8 mouse cellular contexts compared by ENCODE assay signal in the genomic region with DNA sequence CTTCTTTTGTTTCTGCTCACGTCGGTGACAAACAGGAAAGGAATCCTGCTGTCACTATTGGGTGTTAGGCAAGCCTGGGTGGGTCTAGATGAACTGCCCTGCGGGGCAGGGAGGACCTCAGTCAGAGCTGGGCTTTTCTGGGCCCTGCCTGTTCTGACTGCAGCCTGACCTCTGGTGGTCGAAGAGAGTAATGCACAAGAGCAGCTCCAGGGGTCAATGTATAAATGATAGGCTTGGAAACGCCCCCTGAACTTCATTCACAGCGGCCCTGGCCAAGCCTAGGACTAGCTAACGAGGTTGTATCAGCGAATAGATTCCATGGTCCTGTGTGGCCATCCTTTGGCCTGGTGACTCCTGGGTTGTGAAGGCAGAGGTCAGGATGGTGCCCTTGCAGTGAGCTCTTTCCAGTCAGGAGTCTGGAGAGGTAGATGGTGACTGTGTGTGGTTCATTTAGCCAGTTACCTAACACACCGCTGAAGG. TPM values are rescaled to one million over a fixed set of nuclear protein-coding genes. Genes with fewer than 3 reads are reported as not detected.
DNase-seq lines count a peak whose midpoint lies in the region; ATAC-seq lines count a peak whose summit lies in the region.

No protein-coding gene starts in this region.

- peak; percentile 60 for ATAC-seq in heart, embryonic 15.5 days (replicated peaks; ENCODE audit: insufficient number of reproducible peaks, insufficient read depth, low FRiP score, low read depth)
- ATAC-seq in liver, embryonic 13.5 days (ENCODE audit: low read depth): peak; percentile 35; the same call in 1 of the 2 replicates

- H3K27me3 ChIP-seq in heart, embryonic 15.5 days: no peaks in the 10 kb centered on the region; the same call in 1 of the 2 replicates
- no peaks in the 10 kb centered on the region for H3K27me3 ChIP-seq in liver, embryonic 13.5 days
- H3K27me3 ChIP-seq in splenic B cell, adult 2 months (ENCODE audit: control insufficient read depth, insufficient read depth, low read length, poor library complexity, severe bottlenecking): no peaks in the 10 kb centered on the region

- no peak overlapping the region for H3K4me2 ChIP-seq in heart, embryonic 15.5 days
- H3K4me2 ChIP-seq in liver, embryonic 13.5 days: no peak overlapping the region

- peaks cover 11% of the 10 kb centered on the region; the same call in 1 of the 2 replicates for H3K4me1 ChIP-seq in heart, embryonic 15.5 days (replicated peaks)
- H3K4me1 ChIP-seq in liver, embryonic 13.5 days (replicated peaks): peaks cover 13% of the 10 kb centered on the region; the same call in 1 of the 2 replicates

- peak; percentile 66 to 75 for DNase-seq in CD8-positive naive resting alpha-beta T cell, adult 2 months (ENCODE audit: low read depth in 2 of 2, low spot score in 2 of 2)
- DNase-seq in c-Kit-negative CD71-positive TER-119-positive erythroid progenitor cells, embryonic 14.5 days (ENCODE audit: low read depth, low spot score): peak; percentile 38
- peak; percentile 67 for DNase-seq in fibroblast of lung, adult 2 months (ENCODE audit: low read depth)
- DNase-seq in kidney, postnatal 10 days: peak; percentile 89
- DNase-seq in liver, embryonic 13.5 days: peak; percentile 49
- peak; percentile 70 to 74 for DNase-seq in natural killer cell, adult 2 months (ENCODE audit: low spot score in 2 of 2)
- DNase-seq in splenic B cell, adult 2 months (ENCODE audit: low read depth, low spot score): peak; percentile 84

- H3K9me3 ChIP-seq in heart, embryonic 15.5 days (replicated peaks): no peaks in the 10 kb centered on the region
- H3K9me3 ChIP-seq in liver, embryonic 13.5 days (replicated peaks): no peaks in the 10 kb centered on the region

- H3K9ac ChIP-seq in heart, embryonic 15.5 days: no peak overlapping the region
- no peak overlapping the region for H3K9ac ChIP-seq in liver, embryonic 13.5 days

- no peak overlapping the region for H3K4me3 ChIP-seq in heart, embryonic 15.5 days
- H3K4me3 ChIP-seq in liver, embryonic 13.5 days (replicated peaks): no peak overlapping the region

- H3K36me3 ChIP-seq in heart, embryonic 15.5 days: no peaks in the 10 kb centered on the region
- no peaks in the 10 kb centered on the region for H3K36me3 ChIP-seq in liver, embryonic 13.5 days
- H3K36me3 ChIP-seq in splenic B cell, adult 2 months (ENCODE audit: control insufficient read depth, insufficient read depth, low read length, poor library complexity, severe bottlenecking): no peaks in the 10 kb centered on the region

- H3K27ac ChIP-seq in heart, embryonic 15.5 days: no peak overlapping the region
- no peak overlapping the region for H3K27ac ChIP-seq in liver, embryonic 13.5 days

- 13% methylated on average over 9 of the region's 9 CpGs for WGBS in heart, embryonic 15.5 days
- WGBS in liver, embryonic 13.5 days (ENCODE audit: insufficient replicate concordance): 10% methylated on average over 9 of the region's 9 CpGs

RNA-seq across cellular contexts. Expression of a gene that starts 27.4 kb away (rescaled TPM):
- polyA plus RNA-seq in heart, embryonic 15.5 days (2015; fragmentation: Nextera tagmentation; extraction: Ambion mirVana): 162 and 181 TPM in 2 replicates
- polyA plus RNA-seq in liver, embryonic 13.5 days (2015; fragmentation: Nextera tagmentation; extraction: Ambion mirVana): 131 and 147 TPM in 2 replicates

Comparison
In these comparisons a context has a peak if more than half of its experiments do, and no peak if none do; other contexts are left out.
1. DNase-seq: peak in every context shown above with its lines; median percentile 89 in kidney, postnatal 10 days; 84 in splenic B cell, adult 2 months; 72 in natural killer cell, adult 2 months; 70 in CD8-positive naive resting alpha-beta T cell, adult 2 months; 67 in fibroblast of lung, adult 2 months; 49 in liver, embryonic 13.5 days; 38 in c-Kit-negative CD71-positive TER-119-positive erythroid progenitor cells, embryonic 14.5 days.